Mouse (Mus musculus) liver, adult 2 months (tissue): ENCODE measurements around the gene Ang5. TPM values are rescaled to one million over a fixed set of nuclear protein-coding genes. Genes with fewer than 3 reads are reported as not detected.
A peak's percentile ranks its signal among the peaks of the same experiment; 100 is the strongest.
"Not testable (repeated sequence)": the region's sequence is repeated elsewhere in the genome, so short reads cannot be mapped to it uniquely, and the experiment has no call there.

Experiments used
- DNase-seq: peaks from one replicate; pipeline ENCODE4 v3.0.0-alpha.2; 2011; ENCODE audit warnings: low read depth, low spot score; ENCODE audit errors: extremely low read depth
- H3K27ac ChIP-seq: fragments of 200-500 bp; replicated peaks from 2 replicates; pipeline ENCODE4 v1.5.1; 2012; ENCODE audit warnings: low read depth, mild to moderate bottlenecking, control low read depth, inconsistent platforms, low read length; ENCODE audit not compliant: insufficient read depth
- H3K27me3 ChIP-seq: fragments of 200-500 bp; 2 replicates; pipeline ENCODE4 v1.6.1; 2012; ENCODE audit warnings: mild to moderate bottlenecking, moderate library complexity, low read length, inconsistent platforms; ENCODE audit not compliant: control insufficient read depth, insufficient read depth
- H3K36me3 ChIP-seq: fragments of 200-500 bp; 2 replicates; pipeline ENCODE4 v1.6.1; 2012; ENCODE audit warnings: low read length, inconsistent platforms; ENCODE audit not compliant: control insufficient read depth, insufficient read depth
- H3K4me1 ChIP-seq: fragments of 200-500 bp; 2 replicates; pipeline ENCODE4 v1.6.1; 2011; ENCODE audit warnings: low read length; ENCODE audit not compliant: control insufficient read depth, insufficient read depth
- H3K4me3 ChIP-seq: fragments of 200-500 bp; 2 replicates; pipeline ENCODE4 v1.5.1; 2011; ENCODE audit warnings: low read depth, mild to moderate bottlenecking, control low read depth, low read length, moderate library complexity; ENCODE audit not compliant: insufficient read depth
- H3K79me2 ChIP-seq: fragments of 200-500 bp; 2 replicates; pipeline ENCODE4 v1.6.1; 2012; ENCODE audit warnings: inconsistent platforms, mild to moderate bottlenecking, low read length, moderate library complexity; ENCODE audit not compliant: control insufficient read depth, insufficient read depth
- H3K9ac ChIP-seq: fragments of 200-500 bp; 2 replicates; pipeline ENCODE4 v1.6.1; 2012; ENCODE audit warnings: low read depth, mild to moderate bottlenecking, control low read depth, inconsistent platforms, low read length
- CTCF ChIP-seq: fragments of 200-500 bp; IDR thresholded peaks from 2 replicates; pipeline ENCODE4 v1.5.1; 2011; ENCODE audit warnings: low read depth, low read length, control low read depth
- POLR2A ChIP-seq: fragments of 200-500 bp; IDR thresholded peaks from 2 replicates; pipeline ENCODE4 v1.6.1; 2011; ENCODE audit warnings: low read length, control low read depth; ENCODE audit not compliant: insufficient read depth; ENCODE audit errors: extremely low read depth
- WGBS: fragments of 180-500 bp; shearing (Covaris S2); methylation state at CpG from one replicate; pipeline ENCODE4 v1.1.7; 2018; 5-methylcytosine and 5-hydroxymethylcytosine counted together
- polyA plus RNA-seq: library from polyadenylated mRNA; depleted of rRNA; stranded (reverse); fragments of >200 nt; gene quantifications from 2 replicates; pipeline ENCODE4 v1.2.3, GENCODE M21; 2012
- total RNA-seq: library from RNA; depleted of rRNA; stranded (reverse); fragments of >200 nt; gene quantifications from 2 replicates; pipeline ENCODE4 v1.2.3, GENCODE M21; 2014

Ang5 gene
- total and polyA plus RNA-seq, 2 experiments: not detected

DNA sequence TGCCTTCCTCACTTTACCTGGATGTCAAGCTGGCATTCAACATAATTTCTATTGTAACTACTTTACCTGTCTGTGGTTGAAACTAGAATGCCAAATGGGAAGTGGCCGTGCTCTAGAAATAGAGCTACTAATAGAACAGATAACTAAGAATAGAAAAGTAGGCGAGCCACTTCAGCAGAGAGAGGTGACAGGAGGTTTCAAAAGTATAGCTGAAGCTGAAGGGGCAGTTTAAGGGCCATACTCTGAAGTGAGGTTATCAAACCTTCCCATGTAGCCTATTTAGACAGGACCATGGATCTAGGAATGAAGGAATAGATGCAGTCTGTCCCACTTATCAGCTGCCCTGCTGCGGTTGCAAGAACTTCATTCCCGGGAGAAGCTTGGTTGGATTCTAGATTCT, 26.6 kb downstream of the Ang5 start:
- no peak overlapping the region for H3K4me3 ChIP-seq
- no peak overlapping the region for H3K27ac ChIP-seq
- H3K27me3 ChIP-seq: no peaks in the 10 kb centered on the region
- DNase-seq: no peak
- no peaks in the 10 kb centered on the region for H3K79me2 ChIP-seq
- no peaks in the 10 kb centered on the region for H3K36me3 ChIP-seq
- 49% methylated on average over 4 of the region's 4 CpGs for WGBS
- TF ChIP-seq POLR2A: no peak
- TF ChIP-seq CTCF: no peak
- no peaks in the 10 kb centered on the region for H3K4me1 ChIP-seq
- no peak overlapping the region for H3K9ac ChIP-seq

DNA sequence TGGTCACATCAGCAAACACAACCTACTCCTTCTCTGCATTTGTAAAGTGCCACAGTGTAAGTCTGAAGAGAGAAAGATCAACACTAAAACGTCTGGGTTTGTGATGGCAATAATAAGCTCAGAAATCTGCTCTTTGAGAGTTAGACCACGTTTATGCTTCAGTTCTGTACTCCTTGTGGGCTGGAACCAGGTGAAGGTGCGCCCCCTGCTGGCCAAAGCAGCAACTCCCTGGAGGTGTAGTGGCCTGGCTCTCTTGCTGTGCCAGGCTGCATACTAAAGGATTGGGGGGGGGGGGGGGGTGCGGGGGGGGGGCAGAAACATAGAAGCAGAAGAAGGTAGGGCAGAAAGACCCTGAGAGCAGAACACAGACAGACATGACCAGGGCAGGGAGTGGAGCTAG, 27.0 kb downstream of the Ang5 start:
- Histone ChIP-seq H3K79me2 (no peaks in the 10 kb centered on the region), H3K36me3 (no peaks in the 10 kb centered on the region), H3K9ac (no peak overlapping the region), H3K27ac (no peak overlapping the region), H3K4me3 (no peak overlapping the region), H3K27me3 (no peaks in the 10 kb centered on the region), H3K4me1 (no peaks in the 10 kb centered on the region)
- TF ChIP-seq POLR2A (no peak), CTCF (peak; percentile 82)
- peak; percentile 22 for DNase-seq
- 0% methylated on average over 4 of the region's 4 CpGs for WGBS

DNA sequence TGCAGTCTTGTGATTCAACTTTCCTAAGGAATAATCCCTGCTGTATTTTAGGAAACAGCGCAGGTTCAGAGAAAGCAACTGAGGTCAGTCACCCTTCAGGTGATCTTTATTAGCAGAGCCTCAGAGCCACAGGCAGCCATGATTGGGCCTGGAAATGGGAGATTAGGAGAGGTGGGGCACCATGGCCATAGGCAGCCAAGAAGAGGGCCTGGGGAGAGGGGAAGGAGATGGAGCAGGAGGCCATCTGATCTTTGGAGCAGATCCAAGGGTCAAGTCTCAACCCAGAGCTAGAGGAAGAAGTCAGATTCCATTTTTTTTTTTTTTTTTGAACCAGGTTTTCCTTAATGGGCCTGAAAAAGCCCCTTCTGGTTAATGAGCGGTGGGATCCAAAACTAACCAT, 29.3 kb downstream of the Ang5 start:
- H3K9ac ChIP-seq: no peak overlapping the region
- H3K27me3 ChIP-seq: no peaks in the 10 kb centered on the region
- DNase-seq: no peak
- H3K27ac ChIP-seq: no peak overlapping the region
- TF ChIP-seq CTCF (no peak), POLR2A (no peak)
- 89% methylated on average over 2 of the region's 2 CpGs for whole genome bisulfite sequencing
- no peaks in the 10 kb centered on the region for H3K36me3 ChIP-seq
- no peaks in the 10 kb centered on the region for H3K4me1 ChIP-seq
- H3K4me3 ChIP-seq: no peak overlapping the region
- H3K79me2 ChIP-seq: no peaks in the 10 kb centered on the region

DNA sequence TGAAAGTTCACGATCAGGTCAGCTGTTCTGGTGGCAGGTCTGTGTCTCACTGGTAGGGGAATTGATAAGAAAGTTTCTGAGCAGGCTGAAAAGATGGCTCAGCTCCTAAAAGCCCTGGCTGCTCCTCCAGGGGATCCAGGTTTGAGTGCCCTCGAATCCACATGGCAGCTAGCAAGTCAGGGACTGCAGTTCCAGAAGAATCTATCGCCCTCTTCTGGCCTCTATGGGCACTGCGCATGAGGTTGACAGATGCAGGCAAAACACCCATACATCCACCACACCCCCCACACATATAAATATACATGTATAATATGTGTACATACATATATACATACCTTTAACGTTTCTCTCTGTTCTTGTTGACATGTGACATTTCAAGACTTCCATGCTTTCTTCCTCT, 30.5 kb downstream of the Ang5 start:
- 11% methylated on average over 5 of the region's 5 CpGs for WGBS
- H3K27ac ChIP-seq, H3K27me3 ChIP-seq, H3K4me1 ChIP-seq, H3K79me2 ChIP-seq, H3K9ac ChIP-seq, H3K4me3 ChIP-seq, H3K36me3 ChIP-seq: not testable (repeated sequence)
- peak; percentile 7 for DNase-seq
- TF ChIP-seq CTCF: peak; percentile 69

DNA sequence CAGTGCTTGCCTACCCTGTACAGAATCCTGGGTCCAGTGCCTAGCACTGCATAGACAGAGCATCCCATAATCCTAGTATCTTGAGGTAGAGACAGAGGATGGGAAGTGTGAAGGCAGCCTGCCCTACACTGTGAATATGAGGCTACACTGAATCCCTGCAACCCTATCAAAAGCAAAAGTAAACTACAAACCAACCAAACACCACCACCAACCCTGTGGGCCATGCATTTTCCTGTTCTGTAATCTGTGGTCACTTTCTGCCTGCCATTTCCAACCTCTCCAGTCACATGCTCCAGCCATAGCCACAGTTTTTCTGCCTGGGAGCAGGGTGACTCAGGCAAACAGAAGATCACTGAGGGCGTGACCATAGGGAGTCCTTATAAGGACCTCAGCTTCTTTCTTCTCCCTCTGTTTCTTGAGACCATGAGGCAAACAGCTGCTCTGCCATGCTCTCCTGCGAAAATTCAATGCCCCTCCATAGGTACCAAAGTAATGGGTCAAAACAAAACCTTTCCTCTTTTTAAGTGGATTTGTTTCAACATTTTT, 41.7 kb downstream of the Ang5 start:
- H3K27me3 ChIP-seq, H3K9ac ChIP-seq, H3K79me2 ChIP-seq, H3K36me3 ChIP-seq, DNase-seq, H3K4me1 ChIP-seq, H3K4me3 ChIP-seq, H3K27ac ChIP-seq: not testable (repeated sequence)
- 85% methylated on average over 2 of the region's 2 CpGs for WGBS

DNA sequence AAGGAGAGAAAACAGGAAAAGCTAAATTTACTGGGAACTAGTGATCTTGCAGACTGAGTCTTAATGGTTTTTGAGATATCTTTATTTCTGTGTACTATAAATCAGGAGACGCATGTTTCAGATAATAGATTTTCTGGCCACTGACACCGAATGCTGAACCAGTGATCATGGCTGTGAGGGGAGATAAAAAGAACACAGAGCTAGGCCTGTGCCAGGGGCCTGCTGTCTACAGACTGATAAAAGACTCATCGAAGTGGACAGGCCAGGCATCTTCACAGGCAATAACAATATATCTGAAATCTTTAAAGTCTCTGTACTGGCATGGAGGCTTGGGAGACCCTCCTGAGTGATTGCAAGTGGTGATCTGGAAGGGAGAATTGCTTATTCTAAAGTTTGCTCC, 44.7 kb downstream of the Ang5 start:
- Histone ChIP-seq H3K79me2 (no peaks in the 10 kb centered on the region), H3K27me3 (no peaks in the 10 kb centered on the region), H3K9ac (no peak overlapping the region), H3K36me3 (no peaks in the 10 kb centered on the region), H3K4me1 (no peaks in the 10 kb centered on the region), H3K4me3 (no peak overlapping the region), H3K27ac (no peak overlapping the region)
- DNase-seq: no peak
- TF ChIP-seq POLR2A: no peak
- 74% methylated on average over 3 of the region's 3 CpGs for WGBS
